Mouse (Mus musculus): ENCODE measurements around the gene Gm12666. TPM values are rescaled to one million over a fixed set of nuclear protein-coding genes. Genes with fewer than 3 reads are reported as not detected.

Gene Gm12666
- total and polyA plus RNA-seq, 3 experiments: not detected

GRCm38 (mm10) chr4:92152646-92153045 is 38.9 kb downstream of the Gm12666 start:
- Histone ChIP-seq H3K79me2 (replicated peaks; ENCODE audit: control insufficient read depth, extremely low read depth, insufficient read depth, poor library complexity, severe bottlenecking) (no peaks in the 10 kb centered on the region), H3K9ac (ENCODE audit: insufficient read depth, low read depth) (no peak overlapping the region), H3K27ac (ENCODE audit: insufficient read depth, low read depth) (no peak overlapping the region), H3K4me2 (ENCODE audit: insufficient read depth, low read depth, poor library complexity, severe bottlenecking) (no peak overlapping the region), H3K4me1 (ENCODE audit: control insufficient read depth in 1 of 2, insufficient read depth in 2 of 2) (no peaks in the 10 kb centered on the region), H3K4me3 (replicated peaks in 1 of 3; ENCODE audit: low read depth in 2 of 3, low read length in 2 of 3, poor library complexity in 1 of 3) (no peak overlapping the region), H3K36me3 (replicated peaks in 1 of 2; ENCODE audit: control insufficient read depth in 1 of 2, insufficient read depth in 1 of 2, low read length in 1 of 2) (no peaks in the 10 kb centered on the region), H3K9me3 (replicated peaks; ENCODE audit: low read length) (peaks cover 31% of the 10 kb centered on the region), H3K27me3 (replicated peaks) (no peaks in the 10 kb centered on the region)
- TF ChIP-seq JUND (conservative IDR thresholded peaks at IDR 0.05; ENCODE audit: low read depth, low read length) (no peak), RCOR1 (conservative IDR thresholded peaks at IDR 0.05; ENCODE audit: low read depth, low read length) (no peak), ETS1 (conservative IDR thresholded peaks at IDR 0.05; ENCODE audit: low read depth, low read length) (no peak), ZKSCAN1 (IDR thresholded peaks at IDR 0.05; ENCODE audit: borderline replicate concordance, low read depth, low read length) (no peak), NELFE (IDR thresholded peaks at IDR 0.05; ENCODE audit: low read depth, low read length) (no peak), EP300 (IDR thresholded peaks at IDR 0.05; ENCODE audit: low read length) (no peak), CTCF (conservative IDR thresholded peaks at IDR 0.05 in 1 of 2, IDR thresholded peaks at IDR 0.05 in 1 of 2; ENCODE audit: low read depth in 2 of 2, low read length in 2 of 2) (no peak), MXI1 (IDR thresholded peaks at IDR 0.05; ENCODE audit: low read depth, low read length) (no peak), MAX (IDR thresholded peaks at IDR 0.05; ENCODE audit: low read length) (no peak), PAX5 (IDR thresholded peaks at IDR 0.05; ENCODE audit: low read length) (no peak)
- dilution Hi-C loops (cut with MboI; ENCODE audit: extremely low pct_ligation_motif_present, extremely low pct_unique_long_range_greater_than_20kb, low sequenced_read_pairs) (no loop called here), in situ Hi-C loops (cut with MboI; ENCODE audit: low pct_ligation_motif_present, low pct_unique_long_range_greater_than_20kb, low sequenced_read_pairs) (no loop called here)
- DNase-seq (ENCODE audit: extremely low read depth): no peak

GRCm38 (mm10) chr4:92147134-92147533 is 44.4 kb downstream of the Gm12666 start, which contains the start of gene Izumo3:
Gene Izumo3, minus strand, starts transcription at chr4:92147234.
- no peak within 1 kb of the TSS for H3K4me2 ChIP-seq (ENCODE audit: insufficient read depth, low read depth, poor library complexity, severe bottlenecking)
- no peak within 1 kb of the TSS for H3K9ac ChIP-seq (ENCODE audit: insufficient read depth, low read depth)
- H3K9me3 ChIP-seq (replicated peaks; ENCODE audit: low read length): peaks cover 38% of the 10 kb centered on the region
- no peaks in the 10 kb centered on the region for H3K36me3 ChIP-seq (replicated peaks in 1 of 2; ENCODE audit: control insufficient read depth in 1 of 2, insufficient read depth in 1 of 2, low read length in 1 of 2)
- no peak within 1 kb of the TSS for H3K4me3 ChIP-seq (replicated peaks in 1 of 3; ENCODE audit: low read depth in 2 of 3, low read length in 2 of 3, poor library complexity in 1 of 3)
- in situ Hi-C loops (cut with MboI; ENCODE audit: low pct_ligation_motif_present, low pct_unique_long_range_greater_than_20kb, low sequenced_read_pairs) (no loop called here), dilution Hi-C loops (cut with MboI; ENCODE audit: extremely low pct_ligation_motif_present, extremely low pct_unique_long_range_greater_than_20kb, low sequenced_read_pairs) (no loop called here)
- no peaks in the 10 kb centered on the region for H3K27me3 ChIP-seq (replicated peaks)
- no peak for DNase-seq (ENCODE audit: extremely low read depth)
- H3K27ac ChIP-seq (ENCODE audit: insufficient read depth, low read depth): no peak within 1 kb of the TSS
- no peaks in the 10 kb centered on the region for H3K4me1 ChIP-seq (ENCODE audit: control insufficient read depth in 1 of 2, insufficient read depth in 2 of 2)
- no peaks in the 10 kb centered on the region for H3K79me2 ChIP-seq (replicated peaks; ENCODE audit: control insufficient read depth, extremely low read depth, insufficient read depth, poor library complexity, severe bottlenecking)
- TF ChIP-seq RAD21 (IDR thresholded peaks at IDR 0.05; ENCODE audit: low read depth, low read length) (no peak), PAX5 (IDR thresholded peaks at IDR 0.05; ENCODE audit: low read length) (no peak), BHLHE40 (IDR thresholded peaks at IDR 0.05; ENCODE audit: low read depth, low read length) (no peak), USF1 (IDR thresholded peaks at IDR 0.05; ENCODE audit: low read depth, low read length) (no peak)

Other genes with a start within 250 kb of the Gm12666 start
- not detected in 2 replicates for gene Izumo3, start 44.5 kb downstream of the Gm12666 start, total RNA-seq (2012; rRNA removed)
- not detected in 2 replicates for gene Izumo3, start 44.5 kb downstream of the Gm12666 start, total RNA-seq (2014; rRNA removed)
- gene Izumo3, start 44.5 kb downstream of the Gm12666 start, polyA plus RNA-seq (2012; ENCODE audit: insufficient read length, low read depth): not detected in 2 replicates